Mouse (Mus musculus) heart, adult 2 months (tissue): Measurements from ENCODE around the gene Add3.

Experiments used
- CTCF ChIP-seq: fragments of 200-600 bp; IDR thresholded peaks from 2 replicates; pipeline ENCODE4 v1.8.1; 2022; ENCODE audit warnings: antibody characterized with exemption, mild to moderate bottlenecking, moderate library complexity
- EP300 ChIP-seq: fragments of 200-500 bp; IDR thresholded peaks from 2 replicates; pipeline ENCODE4 v1.6.1; 2011; ENCODE audit warnings: low read depth, low read length, control low read depth; ENCODE audit not compliant: insufficient read depth
- POLR2A ChIP-seq: fragments of 200-500 bp; IDR thresholded peaks from 2 replicates; pipeline ENCODE4 v1.6.1; 2011; ENCODE audit warnings: mild to moderate bottlenecking, low read depth, low read length, control low read depth; ENCODE audit not compliant: insufficient read depth

DNA sequence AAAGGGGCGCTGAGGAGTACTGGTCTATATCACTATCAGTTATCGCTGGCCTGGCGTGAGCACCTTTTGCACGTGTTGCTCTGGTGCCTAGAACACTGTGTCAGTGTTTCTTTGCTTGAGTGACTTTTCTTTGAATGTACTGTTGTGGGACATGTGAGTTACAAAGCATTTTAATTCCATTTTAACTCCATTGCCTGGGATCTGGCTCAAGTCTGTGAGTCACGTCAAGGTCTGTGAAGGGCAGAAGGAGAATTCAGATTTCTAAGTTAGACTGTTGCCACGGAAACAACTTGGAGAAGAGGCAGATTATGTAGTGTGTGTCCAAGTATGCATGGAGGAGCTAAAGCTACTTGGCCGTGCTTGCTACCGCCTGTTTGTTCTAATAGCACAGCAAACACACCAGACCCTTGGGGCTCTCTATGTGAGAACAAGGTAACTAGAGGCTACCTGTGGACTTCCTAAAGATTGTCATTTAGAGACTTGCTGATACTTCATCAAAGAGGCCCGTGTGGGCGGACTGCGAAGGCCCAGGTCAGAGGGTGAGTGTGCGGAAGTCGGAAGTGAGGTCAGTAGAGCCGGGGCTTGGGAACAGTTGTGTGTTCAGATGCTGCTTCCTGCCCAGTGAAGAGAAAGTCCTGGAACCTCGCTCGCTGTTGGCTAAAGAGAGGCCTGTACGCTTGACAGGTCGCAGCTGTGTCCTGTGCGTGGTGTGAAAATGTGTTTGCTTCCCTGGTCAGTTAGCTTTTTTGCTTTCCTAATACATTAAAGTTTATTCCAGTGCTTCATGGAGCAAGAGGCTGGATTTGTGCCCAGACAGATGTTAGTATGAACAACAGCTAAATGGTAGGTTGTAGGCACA is 41.0 kb downstream of the Add3 start:
- TF ChIP-seq POLR2A (peak; percentile 64), CTCF (no peak), EP300 (peak; percentile 54; the same call in 1 of the 2 replicates)
